Mouse (Mus musculus): Measurements from ENCODE around the gene Ncbp3. TPM values are rescaled to one million over a fixed set of nuclear protein-coding genes. Genes with fewer than 3 reads are reported as not detected.
A peak's percentile ranks its signal among the peaks of the same experiment; 100 is the strongest.

The Ncbp3 gene
- polyA plus RNA-seq, 1 experiment, result 2.0 TPM

DNA sequence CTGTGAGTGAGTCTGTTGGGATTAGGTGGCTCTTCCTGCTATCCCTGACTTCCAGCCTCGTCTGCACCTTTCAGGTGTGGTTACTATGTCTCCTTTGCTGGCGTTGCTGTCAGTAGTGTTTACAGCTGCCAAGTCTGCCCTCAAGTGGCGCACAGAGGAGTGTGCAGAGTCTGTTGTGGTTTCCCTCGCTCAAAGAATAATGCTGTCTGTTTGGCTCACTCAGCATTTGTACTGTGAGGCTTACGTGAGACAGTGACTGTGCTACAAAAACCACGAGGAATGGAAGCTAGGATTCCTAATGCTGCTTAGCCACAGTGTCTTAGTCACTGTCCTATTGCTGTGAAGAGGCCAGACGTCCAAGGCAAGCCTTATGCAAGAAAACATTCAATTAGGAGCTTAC is 83.4 kb downstream of the Ncbp3 start:
- Histone ChIP-seq H3K4me1 (ENCODE audit: control insufficient read depth, insufficient read depth, insufficient read length) (peaks cover 2% of the 10 kb centered on the region; the same call in 1 of the 2 replicates), H3K27me3 (ENCODE audit: control insufficient read depth, insufficient read depth, low read length) (no peaks in the 10 kb centered on the region), H3K36me3 (ENCODE audit: control insufficient read depth, insufficient read depth, low read length) (no peaks in the 10 kb centered on the region), H3K27ac (ENCODE audit: insufficient read depth, low read length) (no peak overlapping the region), H3K4me3 (ENCODE audit: extremely low read depth, insufficient read depth, insufficient read length) (no peak overlapping the region)
- WGBS, result 32% methylated on average over 7 of the region's 7 CpGs
- TF ChIP-seq CTCF (IDR thresholded peaks at IDR 0.05; ENCODE audit: extremely low read depth, insufficient read depth, insufficient read length, insufficient replicate concordance), result peak; percentile 56; the same call in 1 of the 2 replicates
- no peak for TF ChIP-seq POLR2A (IDR thresholded peaks at IDR 0.05; ENCODE audit: low read depth, low read length)
- DNase-seq (ENCODE audit: low read depth in 1 of 2, low spot score in 2 of 2), result peak in 1 of 2 experiments; percentile 31

DNA sequence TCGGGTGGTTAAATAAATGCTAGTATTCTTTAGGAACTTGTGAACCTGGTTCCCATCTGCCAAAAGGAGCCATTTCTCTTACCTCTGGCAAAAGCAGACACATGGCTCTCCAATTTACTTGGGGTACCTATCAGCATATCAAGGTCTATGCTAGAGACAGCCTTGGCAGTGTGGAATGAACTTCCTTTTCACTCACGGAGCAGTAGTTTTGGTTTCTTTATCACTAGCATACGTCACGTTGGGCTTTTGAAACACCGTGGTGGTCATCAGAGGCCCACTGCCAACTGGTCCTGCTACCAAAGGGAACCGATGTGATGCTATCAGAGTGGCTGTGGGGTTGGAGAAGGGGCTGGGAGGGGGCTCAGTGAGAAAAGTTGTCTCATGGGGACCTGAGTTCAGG is 85.4 kb downstream of the Ncbp3 start:
- H3K4me3 ChIP-seq (ENCODE audit: extremely low read depth, insufficient read depth, insufficient read length), result no peak overlapping the region; the same call in 1 of the 2 replicates
- H3K36me3 ChIP-seq (ENCODE audit: control insufficient read depth, insufficient read depth, low read length), result no peaks in the 10 kb centered on the region
- H3K4me1 ChIP-seq (ENCODE audit: control insufficient read depth, insufficient read depth, insufficient read length), result peaks cover 12% of the 10 kb centered on the region; the same call in 1 of the 2 replicates
- 55% methylated on average over 6 of the region's 6 CpGs for WGBS
- no peak overlapping the region; the same call in 1 of the 2 replicates for H3K27ac ChIP-seq (ENCODE audit: insufficient read depth, low read length)
- no peak for TF ChIP-seq POLR2A (IDR thresholded peaks at IDR 0.05; ENCODE audit: low read depth, low read length)
- TF ChIP-seq CTCF (IDR thresholded peaks at IDR 0.05; ENCODE audit: extremely low read depth, insufficient read depth, insufficient read length, insufficient replicate concordance), result no peak
- no peaks in the 10 kb centered on the region for H3K27me3 ChIP-seq (ENCODE audit: control insufficient read depth, insufficient read depth, low read length)
- DNase-seq (ENCODE audit: low read depth in 1 of 2, low spot score in 2 of 2), result no peak

- Histone ChIP-seq H3K27ac (ENCODE audit: insufficient read depth, low read length) (no peak overlapping the region), H3K4me3 (ENCODE audit: extremely low read depth, insufficient read depth, insufficient read length) (no peak overlapping the region), H3K36me3 (ENCODE audit: control insufficient read depth, insufficient read depth, low read length) (no peaks in the 10 kb centered on the region), H3K4me1 (ENCODE audit: control insufficient read depth, insufficient read depth, insufficient read length) (peaks cover 12% of the 10 kb centered on the region; the same call in 1 of the 2 replicates), H3K27me3 (ENCODE audit: control insufficient read depth, insufficient read depth, low read length) (no peaks in the 10 kb centered on the region)
- no peak for DNase-seq (ENCODE audit: low read depth in 1 of 2, low spot score in 2 of 2)
- 82% methylated on average over 5 of the region's 5 CpGs for WGBS
- TF ChIP-seq POLR2A (IDR thresholded peaks at IDR 0.05; ENCODE audit: low read depth, low read length), result no peak
- TF ChIP-seq CTCF (IDR thresholded peaks at IDR 0.05; ENCODE audit: extremely low read depth, insufficient read depth, insufficient read length, insufficient replicate concordance), result no peak
Measured at GRCm38 (mm10) chr11:73134222-73134621, 86.6 kb downstream of the Ncbp3 start.

GRCm38 (mm10) chr11:73136587-73136986 is 89.0 kb downstream of the Ncbp3 start:
- DNase-seq (ENCODE audit: low read depth in 1 of 2, low spot score in 2 of 2), result no peak
- Histone ChIP-seq H3K27me3 (ENCODE audit: control insufficient read depth, insufficient read depth, low read length) (no peaks in the 10 kb centered on the region), H3K4me1 (ENCODE audit: control insufficient read depth, insufficient read depth, insufficient read length) (peaks cover 12% of the 10 kb centered on the region; the same call in 1 of the 2 replicates), H3K4me3 (ENCODE audit: extremely low read depth, insufficient read depth, insufficient read length) (peak overlapping the region; percentile 84), H3K27ac (ENCODE audit: insufficient read depth, low read length) (no peak overlapping the region), H3K36me3 (ENCODE audit: control insufficient read depth, insufficient read depth, low read length) (no peaks in the 10 kb centered on the region)
- TF ChIP-seq POLR2A (IDR thresholded peaks at IDR 0.05; ENCODE audit: low read depth, low read length), result no peak
- WGBS, result 35% methylated on average over 6 of the region's 6 CpGs

- no peaks in the 10 kb centered on the region for H3K36me3 ChIP-seq (ENCODE audit: control insufficient read depth, insufficient read depth, low read length)
- no peaks in the 10 kb centered on the region for H3K27me3 ChIP-seq (ENCODE audit: control insufficient read depth, insufficient read depth, low read length)
- no peak for DNase-seq (ENCODE audit: low read depth in 1 of 2, low spot score in 2 of 2)
- peaks cover 12% of the 10 kb centered on the region; the same call in 1 of the 2 replicates for H3K4me1 ChIP-seq (ENCODE audit: control insufficient read depth, insufficient read depth, insufficient read length)
- H3K4me3 ChIP-seq (ENCODE audit: extremely low read depth, insufficient read depth, insufficient read length), result peak overlapping the region; percentile 84
- no peak overlapping the region for H3K27ac ChIP-seq (ENCODE audit: insufficient read depth, low read length)
- TF ChIP-seq CTCF (IDR thresholded peaks at IDR 0.05; ENCODE audit: extremely low read depth, insufficient read depth, insufficient read length, insufficient replicate concordance) (no peak), POLR2A (IDR thresholded peaks at IDR 0.05; ENCODE audit: low read depth, low read length) (no peak)
- WGBS, result 2% methylated on average over 11 of the region's 11 CpGs
Measured at GRCm38 (mm10) chr11:73137116-73137515, 89.5 kb downstream of the Ncbp3 start.

- WGBS, result under 1% methylated on average over 84 of the region's 84 CpGs
- H3K4me1 ChIP-seq (ENCODE audit: control insufficient read depth, insufficient read depth, insufficient read length), result peaks cover 12% of the 10 kb centered on the region; the same call in 1 of the 2 replicates
- H3K27ac ChIP-seq (ENCODE audit: insufficient read depth, low read length), result no peak within 1 kb of the TSS
- DNase-seq (ENCODE audit: low read depth in 1 of 2, low spot score in 2 of 2), result peak; percentile 70 to 90
- H3K36me3 ChIP-seq (ENCODE audit: control insufficient read depth, insufficient read depth, low read length), result no peaks in the 10 kb centered on the region
- peak; percentile 96 for TF ChIP-seq CTCF (IDR thresholded peaks at IDR 0.05; ENCODE audit: extremely low read depth, insufficient read depth, insufficient read length, insufficient replicate concordance)
- TF ChIP-seq POLR2A (IDR thresholded peaks at IDR 0.05; ENCODE audit: low read depth, low read length), result no peak
- H3K27me3 ChIP-seq (ENCODE audit: control insufficient read depth, insufficient read depth, low read length), result no peaks in the 10 kb centered on the region
- peak within 1 kb of the TSS; percentile 84 for H3K4me3 ChIP-seq (ENCODE audit: extremely low read depth, insufficient read depth, insufficient read length)
Measured at GRCm38 (mm10) chr11:73137591-73138501, 90.3 kb downstream of the Ncbp3 start, which contains the start of gene Haspin. TSS of gene Haspin (minus strand) at chr11:73138294.

Other genes starting within 250 kb of the Ncbp3 start
- gene Atp2a3, start 86.6 kb upstream of the Ncbp3 start, polyA plus RNA-seq (2012; rRNA removed), result 293 and 323 TPM in 2 replicates
- gene P2rx1, start 48.7 kb upstream of the Ncbp3 start, polyA plus RNA-seq (2012; rRNA removed), result 14.3 and 16.3 TPM in 2 replicates
- 2.2 and 2.4 TPM in 2 replicates for gene Camkk1, start 28.8 kb upstream of the Ncbp3 start, polyA plus RNA-seq (2012; rRNA removed)
- gene Itgae, start 42.8 kb downstream of the Ncbp3 start, polyA plus RNA-seq (2012; rRNA removed), result 5.0 and 5.1 TPM in 2 replicates
- 2.2 and 2.5 TPM in 2 replicates for gene Haspin, start 90.5 kb downstream of the Ncbp3 start, polyA plus RNA-seq (2012; rRNA removed)
- 0.22 and 0.28 TPM in 2 replicates for gene P2rx5, start 112.6 kb downstream of the Ncbp3 start, polyA plus RNA-seq (2012; rRNA removed)
- 27.2 and 42.2 TPM in 2 replicates for gene Emc6, start 129.3 kb downstream of the Ncbp3 start, polyA plus RNA-seq (2012; rRNA removed)
- 17.0 and 18.7 TPM in 2 replicates for gene Tax1bp3, start 129.3 kb downstream of the Ncbp3 start, polyA plus RNA-seq (2012; rRNA removed)
- 10.7 and 11.9 TPM in 2 replicates for gene Ctns, start 151.3 kb downstream of the Ncbp3 start, polyA plus RNA-seq (2012; rRNA removed)
- 3.1 and 3.3 TPM in 2 replicates for gene Shpk, start 151.7 kb downstream of the Ncbp3 start, polyA plus RNA-seq (2012; rRNA removed)
- gene Trpv1, start 186.5 kb downstream of the Ncbp3 start, polyA plus RNA-seq (2012; rRNA removed), result not detected in 2 replicates
- 0.07 and 0.14 TPM in 2 replicates for gene Trpv3, start 219.6 kb downstream of the Ncbp3 start, polyA plus RNA-seq (2012; rRNA removed)